In genomic region chr11:74811538-74811937, GRCm38 (mm10) we compare ENCODE assay signal across 12 mouse cellular contexts.
"Had no signal": no experiment of that assay in that cellular context is flagged by ENCODE, and none has a peak within 500 bp of the region (broad histone marks: within the 10 kb centered on the region; RNA-seq: fewer than 3 reads in every experiment).

No protein-coding gene starts in this region.

- H3K4me1 ChIP-seq: limb, embryonic 13.5 days had no signal

- H3K27ac ChIP-seq: limb, embryonic 13.5 days; liver, embryonic 15.5 days had no signal

- H3K4me2 ChIP-seq: limb, embryonic 13.5 days; liver, embryonic 15.5 days; lung, embryonic 14.5 days; midbrain, embryonic 11.5 days had no signal

- H3K27me3 ChIP-seq: limb, embryonic 13.5 days; liver, embryonic 15.5 days had no signal

- DNase-seq: kidney, adult 9 months; left cerebral cortex, postnatal 4 days; lung, embryonic 14.5 days; lung, postnatal 10 days; lung, postnatal 4 days; right cerebral cortex, adult 18-20 months; right cerebral cortex, postnatal 25 days; thymus, postnatal 36 days had no signal

- H3K9me3 ChIP-seq: limb, embryonic 13.5 days; liver, embryonic 15.5 days had no signal

- H3K4me3 ChIP-seq: limb, embryonic 13.5 days; liver, embryonic 15.5 days had no signal

- ATAC-seq: midbrain, embryonic 16.5 days had no signal

- H3K9ac ChIP-seq: limb, embryonic 13.5 days; liver, embryonic 15.5 days; lung, embryonic 14.5 days had no signal
